Mouse (Mus musculus): ENCODE measurements at regions not wholly inside any gene's neighbourhood (a gene's known extent, or its start where the extent isn't known, plus 50 kb on each side); places are given as distances from the start of the nearest gene placed in this dataset.

GRCm38 (mm10) chr10:46235581-46235980 is 658.0 kb downstream of the Hace1 start:
- no peak; the same call in 1 of the 2 replicates for ATAC-seq
- 39% methylated on average over 2 of the region's 2 CpGs for WGBS
- Histone ChIP-seq H3K4me2 (ENCODE audit: low read depth) (no peak overlapping the region), H3K4me3 (ENCODE audit: low read depth, low read length) (no peak overlapping the region), H3K4me1 (ENCODE audit: insufficient read depth) (no peaks in the 10 kb centered on the region), H3K27ac (ENCODE audit: low read depth, low read length) (no peak overlapping the region), H3K27me3 (ENCODE audit: insufficient read depth, low read length) (no peaks in the 10 kb centered on the region), H3K9me3 (ENCODE audit: low read length) (no peaks in the 10 kb centered on the region), H3K9ac (no peak overlapping the region), H3K36me3 (ENCODE audit: insufficient read depth) (no peaks in the 10 kb centered on the region)
- peak; percentile 71 for DNase-seq
- peak; percentile 66 for TF ChIP-seq CTCF (IDR thresholded peaks at IDR 0.05; ENCODE audit: low read depth)

- Histone ChIP-seq H3K9ac (no peak overlapping the region), H3K9me3 (ENCODE audit: low read length) (no peaks in the 10 kb centered on the region), H3K36me3 (ENCODE audit: insufficient read depth) (no peaks in the 10 kb centered on the region), H3K27ac (ENCODE audit: low read depth, low read length) (no peak overlapping the region), H3K4me3 (ENCODE audit: low read depth, low read length) (no peak overlapping the region), H3K4me1 (ENCODE audit: insufficient read depth) (no peaks in the 10 kb centered on the region), H3K4me2 (ENCODE audit: low read depth) (no peak overlapping the region), H3K27me3 (ENCODE audit: insufficient read depth, low read length) (no peaks in the 10 kb centered on the region)
- no peak for DNase-seq
- no peak for TF ChIP-seq CTCF (IDR thresholded peaks at IDR 0.05; ENCODE audit: low read depth)
- ATAC-seq: no peak
- 63% methylated on average over 1 of the region's 1 CpGs for WGBS
Measured at GRCm38 (mm10) chr10:46255575-46255974, 677.9 kb downstream of the Hace1 start.

- no peak overlapping the region for H3K4me2 ChIP-seq (ENCODE audit: low read depth)
- WGBS: 91% methylated on average over 1 of the region's 1 CpGs
- no peak for DNase-seq
Measured at GRCm38 (mm10) chr10:46269710-46270109, 692.1 kb downstream of the Hace1 start.

GRCm38 (mm10) chr10:46273846-46274245 is 696.2 kb downstream of the Hace1 start:
- Histone ChIP-seq H3K27ac (ENCODE audit: low read depth, low read length) (no peak overlapping the region), H3K4me1 (ENCODE audit: insufficient read depth) (no peaks in the 10 kb centered on the region), H3K9ac (no peak overlapping the region), H3K9me3 (ENCODE audit: low read length) (no peaks in the 10 kb centered on the region), H3K4me3 (ENCODE audit: low read depth, low read length) (no peak overlapping the region), H3K36me3 (ENCODE audit: insufficient read depth) (no peaks in the 10 kb centered on the region), H3K27me3 (ENCODE audit: insufficient read depth, low read length) (no peaks in the 10 kb centered on the region), H3K4me2 (ENCODE audit: low read depth) (no peak overlapping the region)
- WGBS: 61% methylated on average over 1 of the region's 1 CpGs
- TF ChIP-seq CTCF (IDR thresholded peaks at IDR 0.05; ENCODE audit: low read depth): no peak
- ATAC-seq (no peak), DNase-seq (no peak)

More at GRCm38 (mm10) chr10:46269710-46270109, 692.1 kb downstream of the Hace1 start:
- H3K27me3 ChIP-seq (ENCODE audit: insufficient read depth, low read length): no peaks in the 10 kb centered on the region
- H3K9me3 ChIP-seq (ENCODE audit: low read length): no peaks in the 10 kb centered on the region
- no peak for TF ChIP-seq CTCF (IDR thresholded peaks at IDR 0.05; ENCODE audit: low read depth)
- H3K36me3 ChIP-seq (ENCODE audit: insufficient read depth): no peaks in the 10 kb centered on the region
- H3K27ac ChIP-seq (ENCODE audit: low read depth, low read length): no peak overlapping the region
- H3K9ac ChIP-seq: no peak overlapping the region
- H3K4me1 ChIP-seq (ENCODE audit: insufficient read depth): no peaks in the 10 kb centered on the region
- no peak for ATAC-seq
- H3K4me3 ChIP-seq (ENCODE audit: low read depth, low read length): no peak overlapping the region

GRCm38 (mm10) chr10:46294290-46294689 is 716.7 kb downstream of the Hace1 start:
- 67% methylated on average over 5 of the region's 5 CpGs for WGBS
- DNase-seq (peak; percentile 29), ATAC-seq (no peak)

GRCm38 (mm10) chr10:46298352-46298751 is 720.7 kb downstream of the Hace1 start:
- ATAC-seq (0 out of 2 replicates have a peak, but pooled peaks have one; percentile 6), DNase-seq (peak; percentile 7)
- no peaks in the 10 kb centered on the region for H3K9me3 ChIP-seq (ENCODE audit: low read length)
- no peak overlapping the region for H3K4me3 ChIP-seq (ENCODE audit: low read depth, low read length)
- no peak for TF ChIP-seq CTCF (IDR thresholded peaks at IDR 0.05; ENCODE audit: low read depth)
- no peaks in the 10 kb centered on the region for H3K27me3 ChIP-seq (ENCODE audit: insufficient read depth, low read length)
- 29% methylated on average over 5 of the region's 5 CpGs for WGBS
- H3K9ac ChIP-seq: no peak overlapping the region
- H3K36me3 ChIP-seq (ENCODE audit: insufficient read depth): no peaks in the 10 kb centered on the region
- H3K27ac ChIP-seq (ENCODE audit: low read depth, low read length): no peak overlapping the region
- no peaks in the 10 kb centered on the region for H3K4me1 ChIP-seq (ENCODE audit: insufficient read depth)
- no peak overlapping the region for H3K4me2 ChIP-seq (ENCODE audit: low read depth)

More at GRCm38 (mm10) chr10:46294290-46294689, 716.7 kb downstream of the Hace1 start:
- H3K9me3 ChIP-seq (ENCODE audit: low read length): no peaks in the 10 kb centered on the region
- no peaks in the 10 kb centered on the region for H3K27me3 ChIP-seq (ENCODE audit: insufficient read depth, low read length)
- H3K4me2 ChIP-seq (ENCODE audit: low read depth): no peak overlapping the region
- no peak overlapping the region for H3K4me3 ChIP-seq (ENCODE audit: low read depth, low read length)
- no peaks in the 10 kb centered on the region for H3K4me1 ChIP-seq (ENCODE audit: insufficient read depth)
- TF ChIP-seq CTCF (IDR thresholded peaks at IDR 0.05; ENCODE audit: low read depth): no peak
- no peak overlapping the region for H3K9ac ChIP-seq
- no peak overlapping the region for H3K27ac ChIP-seq (ENCODE audit: low read depth, low read length)
- no peaks in the 10 kb centered on the region for H3K36me3 ChIP-seq (ENCODE audit: insufficient read depth)

GRCm38 (mm10) chr10:46299521-46299920 is 721.9 kb downstream of the Hace1 start:
- TF ChIP-seq CTCF (IDR thresholded peaks at IDR 0.05; ENCODE audit: low read depth): no peak
- H3K9me3 ChIP-seq (ENCODE audit: low read length): no peaks in the 10 kb centered on the region
- H3K27me3 ChIP-seq (ENCODE audit: insufficient read depth, low read length): no peaks in the 10 kb centered on the region
- DNase-seq (no peak), ATAC-seq (no peak)
- H3K4me2 ChIP-seq (ENCODE audit: low read depth): no peak overlapping the region
- no peak overlapping the region for H3K9ac ChIP-seq
- WGBS: 37% methylated on average over 3 of the region's 3 CpGs
- H3K4me1 ChIP-seq (ENCODE audit: insufficient read depth): no peaks in the 10 kb centered on the region
- no peak overlapping the region for H3K4me3 ChIP-seq (ENCODE audit: low read depth, low read length)
- H3K27ac ChIP-seq (ENCODE audit: low read depth, low read length): no peak overlapping the region
- no peaks in the 10 kb centered on the region for H3K36me3 ChIP-seq (ENCODE audit: insufficient read depth)

Data from forebrain, postnatal 0 days (tissue).